Mouse (Mus musculus) cerebellum, adult 11-12 months (tissue): Measurements from ENCODE around the gene Fam120b.

Experiments used
- DNase-seq: peaks from one replicate; pipeline ENCODE4 v3.0.0; 2022

Gene Fam120b

DNA sequence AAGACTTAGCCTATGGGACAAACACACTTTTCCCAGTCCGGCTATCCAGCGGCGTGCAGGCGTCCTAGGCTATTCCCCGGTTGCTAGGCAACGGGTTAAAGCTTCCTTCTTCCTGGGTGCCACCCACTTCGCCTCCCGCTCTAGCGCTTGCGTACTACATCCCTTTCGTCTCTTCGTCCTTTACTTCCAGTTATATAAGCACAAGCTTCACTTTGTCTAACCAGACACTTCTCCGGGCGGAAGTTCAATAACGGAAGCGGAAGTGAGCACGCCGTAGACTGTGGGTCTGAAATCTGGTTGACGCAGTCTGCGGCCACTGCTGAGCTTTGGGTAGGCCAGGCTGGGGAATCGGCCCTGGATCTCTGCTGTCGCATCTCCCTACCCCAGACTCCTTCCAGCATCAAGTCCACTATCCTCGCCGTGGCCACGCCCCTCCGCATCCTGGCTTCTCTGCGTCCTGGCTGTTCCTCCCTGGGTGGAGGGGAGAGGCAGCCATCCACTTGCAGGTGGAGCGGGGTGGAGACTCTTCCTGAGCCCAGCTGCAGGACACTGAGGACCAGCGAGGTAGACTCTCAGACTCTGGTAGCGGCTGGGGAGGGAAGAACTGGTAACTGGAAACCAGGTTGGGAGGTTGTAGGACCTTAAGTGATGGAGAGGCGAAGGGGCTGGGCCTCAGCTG lies at the start of gene Fam120b:
TSS of gene Fam120b (plus strand) at position 206 of the 679 bp plus-strand sequence.
- DNase-seq, result peak; percentile 91

GRCm38 (mm10) chr17:15350152-15350551 lies 45.9 kb upstream of the Fam120b start:
- DNase-seq, result no peak

- no peak for DNase-seq
Measured at GRCm38 (mm10) chr17:15352869-15353610, 43.0 kb upstream of the Fam120b start.

- no peak for DNase-seq
Measured at GRCm38 (mm10) chr17:15354006-15354405, 42.0 kb upstream of the Fam120b start.

- no peak for DNase-seq
Measured at GRCm38 (mm10) chr17:15355072-15355471, 40.9 kb upstream of the Fam120b start.

GRCm38 (mm10) chr17:15356526-15356925 lies 39.5 kb upstream of the Fam120b start:
- no peak for DNase-seq

DNA sequence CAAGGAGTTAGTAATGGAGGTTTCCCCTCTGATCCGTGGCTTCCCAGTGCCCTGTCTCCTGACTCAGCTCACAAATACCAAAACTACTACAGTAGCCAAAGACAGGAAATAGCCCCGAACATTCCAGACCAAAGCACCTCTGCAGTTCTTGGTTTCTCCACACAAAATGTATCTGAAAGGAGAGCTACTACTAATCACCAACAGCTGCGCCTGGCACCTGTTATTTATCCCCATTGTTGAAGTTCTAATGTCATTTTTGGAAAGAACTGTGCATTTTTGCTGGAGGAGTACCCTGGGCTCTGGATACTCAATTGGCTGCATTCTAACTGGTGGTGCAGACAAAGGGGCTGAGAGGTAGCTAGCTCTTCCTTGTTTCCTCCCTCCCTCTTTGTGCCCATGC lies 38.9 kb upstream of the Fam120b start:
- no peak for DNase-seq

- DNase-seq, result no peak
Measured at GRCm38 (mm10) chr17:15363656-15364055, 32.3 kb upstream of the Fam120b start.

DNA sequence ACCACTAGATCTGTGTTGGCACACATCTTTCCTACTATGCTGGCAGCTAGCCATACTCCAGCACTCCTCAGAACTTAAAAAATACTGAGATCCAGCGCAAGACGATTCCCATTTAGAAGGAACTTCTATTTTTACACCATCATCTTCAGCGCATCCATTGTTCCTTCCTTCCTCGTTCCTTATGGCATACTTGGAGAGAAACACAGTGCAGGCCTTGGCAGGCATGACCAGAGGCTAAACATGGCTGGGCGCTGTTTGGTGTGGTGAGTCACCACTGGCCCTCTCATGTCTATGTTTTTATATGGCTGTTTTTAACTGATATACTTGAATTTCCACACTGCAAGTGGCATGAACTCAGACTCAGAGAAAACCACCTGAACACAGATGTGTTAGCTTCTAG lies 30.4 kb upstream of the Fam120b start:
- no peak for DNase-seq

DNA sequence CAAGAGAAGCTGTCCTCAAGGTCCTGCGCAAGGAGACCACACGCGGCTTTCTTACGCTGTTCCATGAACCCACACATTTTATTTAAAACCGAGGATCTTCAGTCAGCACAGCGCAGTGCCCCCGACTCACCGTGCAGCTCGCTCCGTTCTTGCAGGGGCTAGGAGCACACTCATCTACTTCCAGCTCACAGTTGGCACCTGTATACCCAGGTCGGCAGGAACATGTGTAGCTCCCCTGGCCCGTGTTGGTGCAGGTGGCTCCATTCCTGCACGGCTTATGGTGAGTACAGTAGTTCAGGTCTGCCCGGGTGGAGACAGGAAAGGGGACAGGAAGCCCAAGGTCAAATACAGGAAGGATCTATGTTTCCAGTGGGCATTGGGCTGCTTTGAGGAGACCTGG lies 25.6 kb upstream of the Fam120b start:
- DNase-seq, result no peak

- no peak for DNase-seq
Measured at GRCm38 (mm10) chr17:15371967-15372835, 23.8 kb upstream of the Fam120b start.

GRCm38 (mm10) chr17:15372931-15373652 lies 22.9 kb upstream of the Fam120b start:
- no peak for DNase-seq

DNA sequence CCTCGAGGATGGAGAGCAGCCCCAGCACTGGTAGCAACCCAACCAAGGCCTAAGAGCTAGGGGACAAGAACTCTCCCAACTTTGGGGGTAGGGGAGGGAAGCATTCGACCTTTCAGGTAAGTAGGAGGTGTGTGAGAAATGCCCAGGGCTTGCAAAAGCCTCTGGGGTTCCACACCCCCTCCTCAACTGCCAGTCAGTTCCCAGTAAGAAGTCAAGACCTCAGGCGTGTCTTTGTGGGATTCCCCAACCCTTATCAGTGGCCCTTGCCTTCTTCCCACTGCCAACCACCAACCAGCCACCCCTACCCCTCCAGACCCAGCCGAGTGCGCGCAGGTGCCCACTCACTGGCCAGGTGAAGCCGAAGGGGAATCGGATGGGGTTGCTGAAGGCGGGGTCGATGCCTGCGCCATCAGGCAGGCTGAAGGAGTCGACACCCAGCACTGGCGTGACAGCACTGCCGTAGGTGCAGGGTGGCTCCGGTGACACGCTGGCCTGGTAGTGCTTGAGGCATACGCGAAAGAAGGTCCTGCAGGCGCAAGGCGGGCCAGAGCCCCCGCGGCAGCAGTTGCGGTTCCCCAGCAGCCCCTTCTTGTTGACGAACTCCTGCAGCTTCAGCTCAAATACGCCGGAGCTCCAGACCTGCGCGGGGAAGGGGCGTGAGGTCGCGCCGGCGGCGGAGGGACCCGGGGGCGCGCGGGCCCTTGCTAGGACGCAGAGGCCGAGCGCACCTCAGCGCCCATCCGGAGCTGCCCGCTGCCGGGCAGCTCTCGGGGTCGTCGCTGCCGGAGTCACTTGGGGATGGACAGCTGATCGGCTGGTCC lies 21.5 kb upstream of the Fam120b start:
- no peak for DNase-seq

- DNase-seq, result no peak
Measured at GRCm38 (mm10) chr17:15375224-15375623, 20.8 kb upstream of the Fam120b start.

DNA sequence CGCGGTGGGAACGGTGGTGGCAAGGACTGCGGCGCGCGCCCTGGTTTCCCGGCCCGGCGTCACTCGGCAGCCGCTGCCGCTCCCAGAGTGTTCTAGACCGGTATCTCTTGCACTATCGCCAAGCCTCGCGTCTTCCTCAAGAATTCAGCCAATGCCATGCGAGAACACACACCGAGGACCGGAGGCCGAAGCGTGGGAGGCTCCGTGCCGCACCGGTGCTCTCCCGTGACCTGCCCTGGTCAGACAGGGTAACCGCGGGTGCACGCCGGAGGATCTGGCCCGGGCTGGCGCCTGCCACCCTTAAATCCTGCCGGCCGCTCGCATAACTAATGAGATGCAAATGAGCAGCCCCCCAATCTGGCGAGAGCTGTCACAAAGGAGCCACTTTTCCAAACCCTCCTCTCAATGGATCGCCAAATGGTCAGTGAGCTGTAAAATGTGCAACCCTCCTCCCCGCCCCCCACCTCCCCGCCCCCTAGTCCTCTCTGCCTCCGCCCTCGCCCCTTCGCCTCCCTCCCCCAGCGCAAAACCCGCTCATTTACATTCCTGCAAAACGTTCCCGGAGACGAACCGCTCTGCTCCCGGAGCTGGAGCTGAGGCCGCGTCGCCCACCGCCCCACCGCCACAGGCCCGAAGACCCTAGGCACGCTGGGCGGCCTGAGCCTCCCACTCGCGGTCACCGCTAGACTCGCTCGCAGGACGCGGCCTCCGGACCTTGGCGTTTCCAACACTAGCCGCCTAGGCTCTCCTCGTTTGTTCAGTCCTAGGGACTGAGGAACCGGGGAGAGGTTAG lies 20.1 kb upstream of the Fam120b start:
- DNase-seq, result peak; percentile 42

DNA sequence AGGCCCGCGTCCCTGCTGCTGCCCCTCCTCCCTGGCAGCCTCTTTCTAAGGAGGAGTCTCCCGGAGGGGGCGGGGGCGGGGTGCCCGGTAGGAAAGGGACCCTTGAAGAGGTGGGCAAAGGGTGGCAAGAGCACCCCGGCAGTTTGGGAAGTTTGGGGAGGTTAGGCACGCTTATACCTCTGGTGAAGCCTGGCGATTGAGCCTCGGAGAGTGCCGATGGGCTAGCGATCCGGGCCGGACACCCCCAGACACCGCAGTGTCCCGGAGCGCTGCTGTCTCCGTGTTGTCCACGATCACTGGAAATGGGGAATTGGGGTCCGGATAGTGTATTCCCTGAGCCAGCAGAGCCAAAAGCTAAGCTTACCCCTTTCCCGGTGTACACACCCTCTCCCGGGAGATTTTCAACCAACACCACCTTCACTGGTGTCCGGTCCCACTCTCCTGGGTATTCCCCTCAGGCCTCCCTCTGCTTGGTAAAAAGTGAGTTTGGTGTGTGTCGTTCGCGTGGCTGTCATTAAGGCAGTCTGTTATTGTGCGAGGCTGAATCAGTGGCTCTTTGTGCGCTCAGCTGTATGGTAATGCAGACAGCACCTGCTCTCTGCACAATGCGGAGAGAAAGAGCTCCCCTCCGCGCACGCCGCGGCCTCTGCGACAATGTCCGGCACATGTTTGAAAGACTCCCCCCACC lies 19.4 kb upstream of the Fam120b start, which contains the start of gene Dll1:
TSS of gene Dll1 (minus strand) at position 379 of the 688 bp plus-strand sequence.
- DNase-seq, result no peak

- DNase-seq, result no peak
Measured at GRCm38 (mm10) chr17:15377901-15378300, 18.1 kb upstream of the Fam120b start.

DNA sequence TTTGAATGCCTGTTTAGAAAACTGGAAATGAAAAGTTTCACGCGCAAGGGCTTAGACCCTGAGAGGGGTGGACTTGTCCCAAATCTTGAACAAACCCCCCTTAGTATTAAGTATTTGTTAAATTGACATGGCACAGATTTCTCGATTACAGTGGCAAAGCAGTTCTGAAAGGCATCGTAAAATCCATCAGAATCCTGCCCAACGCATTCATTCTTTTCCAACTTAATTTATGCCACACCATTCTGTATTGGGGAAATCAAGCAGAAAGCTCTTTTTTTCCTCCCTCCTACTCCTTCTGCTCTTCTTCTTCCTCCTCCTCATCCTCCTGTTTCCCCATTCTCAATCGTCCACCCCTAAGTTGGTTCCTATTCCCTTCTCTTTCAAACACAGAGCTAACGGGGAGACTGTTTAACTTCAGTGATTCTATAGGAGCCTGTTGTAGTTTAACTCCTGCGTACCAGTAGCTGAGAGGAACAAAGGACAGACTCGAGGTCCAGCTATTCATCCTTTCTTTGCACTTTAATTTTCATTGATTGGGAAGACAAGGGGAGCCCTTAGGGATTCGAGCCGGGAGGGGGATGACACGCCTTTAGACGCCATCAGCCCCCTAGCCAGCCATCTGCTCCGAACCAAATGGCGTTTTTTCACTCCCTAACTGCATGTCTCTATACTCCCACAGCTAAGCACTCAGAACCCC lies 17.4 kb upstream of the Fam120b start:
- DNase-seq, result no peak

DNA sequence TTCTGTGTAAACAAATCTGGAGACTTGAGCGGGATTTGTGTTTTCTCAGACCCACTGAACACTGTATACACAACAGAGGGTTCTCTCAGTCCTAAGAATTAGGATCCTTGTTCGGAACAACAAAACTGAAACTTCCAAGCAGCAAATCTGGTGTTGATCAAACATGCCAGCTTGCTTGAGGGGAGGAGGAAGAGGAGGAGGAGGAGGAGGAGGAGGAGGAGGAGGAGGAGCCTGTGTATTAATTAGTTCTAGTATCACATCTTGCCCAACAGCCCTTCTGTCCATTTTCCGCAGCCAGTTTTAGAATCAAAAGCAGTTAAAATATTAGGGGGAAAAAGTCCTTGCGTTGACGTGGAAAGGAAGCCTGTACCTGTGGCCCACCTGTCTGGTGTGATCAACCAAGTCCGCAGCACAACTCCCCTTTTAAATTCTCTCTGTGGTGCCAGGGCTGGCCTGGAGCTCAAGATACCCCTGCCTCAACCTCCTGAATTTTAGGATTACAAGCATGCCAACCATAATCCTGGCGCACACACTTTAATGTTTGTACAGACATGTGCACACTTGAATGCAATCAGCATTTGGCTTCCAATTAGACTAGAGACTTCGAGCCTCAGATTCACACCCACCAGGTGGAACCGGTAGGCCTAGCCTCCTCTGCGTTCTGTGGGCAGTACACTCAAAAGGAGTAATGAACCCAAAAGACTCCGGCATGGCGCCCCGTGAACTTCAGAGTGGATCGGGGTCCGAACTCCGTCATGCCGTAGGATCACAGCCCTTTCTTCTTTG lies 16.1 kb upstream of the Fam120b start:
- DNase-seq, result no peak
